Mouse (Mus musculus) kidney, postnatal 14 days (tissue): Measurements from ENCODE around the gene Sh3kbp1.

Experiments
- DNase-seq: peaks from one replicate; pipeline ENCODE4 v3.0.0; 2022; ENCODE audit warnings: mixed read lengths

The Sh3kbp1 gene

GRCm38 (mm10) chrX:159839786-159840185, 212.7 kb downstream of the Sh3kbp1 start:
- DNase-seq, result no peak

- no peak for DNase-seq
Measured at GRCm38 (mm10) chrX:159840225-159840624, 213.2 kb downstream of the Sh3kbp1 start.

- DNase-seq, result no peak
Measured at GRCm38 (mm10) chrX:159850722-159851121, 223.7 kb downstream of the Sh3kbp1 start.

GRCm38 (mm10) chrX:159856866-159857265, 229.8 kb downstream of the Sh3kbp1 start:
- DNase-seq, result no peak

- DNase-seq, result no peak
Measured at GRCm38 (mm10) chrX:159858126-159858525, 231.1 kb downstream of the Sh3kbp1 start.

GRCm38 (mm10) chrX:159860841-159861530, 233.9 kb downstream of the Sh3kbp1 start:
- DNase-seq, result no peak

GRCm38 (mm10) chrX:159867660-159868059, 240.6 kb downstream of the Sh3kbp1 start:
- DNase-seq, result no peak

GRCm38 (mm10) chrX:159872521-159872920, 245.4 kb downstream of the Sh3kbp1 start:
- no peak for DNase-seq

GRCm38 (mm10) chrX:159877770-159878169, 250.7 kb downstream of the Sh3kbp1 start:
- DNase-seq, result no peak

GRCm38 (mm10) chrX:159879455-159879854, 252.4 kb downstream of the Sh3kbp1 start:
- DNase-seq, result no peak

GRCm38 (mm10) chrX:159881576-159881975, 254.5 kb downstream of the Sh3kbp1 start:
- DNase-seq, result no peak

- no peak for DNase-seq
Measured at GRCm38 (mm10) chrX:159896536-159896935, 269.5 kb downstream of the Sh3kbp1 start.

GRCm38 (mm10) chrX:159898110-159898509, 271.0 kb downstream of the Sh3kbp1 start:
- no peak for DNase-seq

- DNase-seq, result no peak
Measured at GRCm38 (mm10) chrX:159899121-159899520, 272.0 kb downstream of the Sh3kbp1 start.

- DNase-seq, result no peak
Measured at GRCm38 (mm10) chrX:159903421-159903820, 276.3 kb downstream of the Sh3kbp1 start.

GRCm38 (mm10) chrX:159907703-159908102, 280.6 kb downstream of the Sh3kbp1 start:
- DNase-seq, result no peak

GRCm38 (mm10) chrX:159909446-159910277, 282.6 kb downstream of the Sh3kbp1 start:
- peak; percentile 1 for DNase-seq

GRCm38 (mm10) chrX:159910600-159910999, 283.5 kb downstream of the Sh3kbp1 start:
- no peak for DNase-seq

GRCm38 (mm10) chrX:159911613-159912012, 284.5 kb downstream of the Sh3kbp1 start:
- no peak for DNase-seq

- DNase-seq, result no peak
Measured at GRCm38 (mm10) chrX:159912061-159912460, 285.0 kb downstream of the Sh3kbp1 start.

- DNase-seq, result no peak
Measured at GRCm38 (mm10) chrX:159913489-159913888, 286.4 kb downstream of the Sh3kbp1 start.

GRCm38 (mm10) chrX:159915125-159915524, 288.1 kb downstream of the Sh3kbp1 start:
- no peak for DNase-seq

- no peak for DNase-seq
Measured at GRCm38 (mm10) chrX:159924759-159925158, 297.7 kb downstream of the Sh3kbp1 start.

GRCm38 (mm10) chrX:159928165-159928564, 301.1 kb downstream of the Sh3kbp1 start:
- no peak for DNase-seq
